Mouse (Mus musculus): ENCODE results near the gene Ucp2.

The Ucp2 gene

DNA sequence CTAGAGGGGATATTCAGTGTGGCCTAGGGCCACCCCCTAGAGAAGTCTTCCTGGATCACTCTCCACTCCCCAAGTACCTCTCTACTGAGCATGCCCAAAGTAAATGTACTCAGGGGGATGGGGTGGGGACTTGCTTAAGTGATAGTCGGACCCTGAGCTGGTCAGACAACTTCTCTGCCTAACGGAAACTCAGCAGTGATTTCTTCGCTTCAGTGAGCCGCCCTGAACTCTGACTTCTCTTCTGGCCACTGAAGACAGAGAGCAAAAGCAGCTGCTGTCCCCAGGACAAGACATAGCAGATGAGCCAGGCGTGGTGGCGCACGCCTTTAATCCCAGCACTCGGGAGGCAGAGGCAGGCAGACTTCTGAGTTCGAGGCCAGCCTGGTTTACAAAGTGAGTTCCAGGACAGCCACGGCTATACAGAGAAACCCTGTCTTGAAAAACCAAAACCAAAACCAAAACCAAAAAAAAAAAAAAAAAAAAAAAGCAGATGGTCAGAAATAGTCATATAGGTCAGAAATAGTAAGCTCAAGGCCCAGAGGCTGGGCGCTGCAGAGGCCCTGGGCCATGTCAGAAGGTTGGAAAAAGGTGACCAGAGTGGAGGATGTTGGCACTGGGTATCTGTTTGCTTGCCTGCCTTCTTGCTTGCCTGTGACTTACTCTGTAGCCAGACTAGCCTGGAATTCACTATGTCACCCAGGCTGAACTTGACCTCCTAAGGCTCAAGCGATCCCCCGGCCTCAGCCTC, 11.8 kb downstream of the Ucp2 start:
- no peak for DNase-seq (ENCODE audit: low spot score)

DNA sequence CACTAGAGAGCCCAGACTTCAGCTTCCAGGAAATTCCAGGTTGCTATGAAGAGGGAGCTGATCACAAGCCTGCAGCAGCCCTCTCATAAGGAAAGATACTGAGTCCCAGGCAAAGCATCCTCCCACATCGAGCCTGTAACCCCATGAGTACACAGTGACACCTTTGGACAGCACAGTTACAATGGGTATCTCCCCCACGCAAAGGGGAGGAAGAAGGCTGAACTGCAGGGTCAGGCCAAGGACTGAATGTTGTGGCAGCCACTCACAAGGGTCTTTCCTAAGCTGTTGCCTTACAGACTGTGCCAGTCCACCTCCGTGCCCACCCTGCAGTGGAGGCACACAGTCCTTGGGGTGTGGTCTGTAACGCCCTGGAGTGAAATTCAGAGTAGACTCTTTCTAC, 13.4 kb downstream of the Ucp2 start:
- no peak for DNase-seq (ENCODE audit: low spot score)

DNA sequence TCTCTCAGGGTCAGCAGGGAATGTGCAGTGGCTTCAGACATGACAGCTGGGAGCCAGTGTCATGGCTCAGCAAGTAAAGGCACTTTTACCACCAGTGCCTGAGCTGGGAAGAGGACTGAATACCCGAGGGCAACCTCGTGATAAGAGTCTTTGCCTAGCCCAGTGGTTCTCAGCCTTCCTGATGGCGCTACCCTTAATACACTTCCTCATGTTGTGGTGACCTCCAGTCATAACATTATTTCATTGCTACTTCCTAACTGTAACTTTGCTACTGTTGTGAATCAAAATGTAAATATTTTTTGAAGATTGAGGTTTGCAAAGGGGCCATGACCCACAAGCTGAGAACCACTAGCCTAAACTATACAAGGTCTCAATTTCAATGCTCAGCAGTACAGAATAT, 15.5 kb downstream of the Ucp2 start:
- DNase-seq (ENCODE audit: low spot score), result no peak

DNA sequence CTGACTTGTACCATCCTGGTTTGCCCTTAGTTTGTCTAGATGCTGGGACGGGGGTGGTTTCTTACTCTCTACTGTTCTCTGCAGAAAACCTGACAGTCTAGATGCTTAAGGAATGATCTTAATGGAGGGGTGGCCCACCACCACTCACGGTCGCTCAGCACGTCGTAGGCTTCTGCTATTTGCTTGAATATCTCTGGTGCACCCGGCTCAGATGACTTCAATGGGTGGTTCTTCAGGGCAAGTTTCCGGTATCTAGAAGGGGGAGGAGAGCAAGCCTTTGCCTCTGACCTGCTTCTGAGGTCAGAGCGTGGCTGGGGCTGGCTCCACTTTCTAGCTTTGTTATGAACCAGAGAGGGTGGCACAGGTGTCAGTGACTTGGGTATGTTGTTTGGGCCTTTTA, 18.5 kb downstream of the Ucp2 start:
- DNase-seq (ENCODE audit: low spot score), result no peak

DNA sequence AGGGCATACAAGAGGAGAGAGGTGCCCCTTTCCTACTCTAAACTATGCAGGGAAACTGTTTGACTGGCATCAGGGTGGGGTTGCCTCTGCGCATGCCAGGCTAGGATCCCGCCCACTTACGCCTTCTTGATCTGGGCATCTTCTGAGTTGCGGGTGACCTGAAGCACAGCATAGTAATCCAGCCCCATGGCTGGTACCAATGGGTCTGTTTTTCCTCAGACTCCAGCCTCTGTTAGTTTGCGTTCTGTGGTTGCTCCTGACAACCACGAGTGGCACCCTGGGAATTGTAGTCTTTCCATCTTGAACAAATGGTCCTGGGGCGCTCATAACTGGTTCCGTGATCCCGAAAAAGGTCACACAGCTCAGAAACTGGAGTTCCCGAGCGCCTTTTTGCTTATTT, 21.4 kb downstream of the Ucp2 start, which contains the start of gene Dnajb13:
TSS of gene Dnajb13 (minus strand) at position 388 of the 400 bp plus-strand sequence.
- DNase-seq (ENCODE audit: low spot score), result peak; percentile 28

DNA sequence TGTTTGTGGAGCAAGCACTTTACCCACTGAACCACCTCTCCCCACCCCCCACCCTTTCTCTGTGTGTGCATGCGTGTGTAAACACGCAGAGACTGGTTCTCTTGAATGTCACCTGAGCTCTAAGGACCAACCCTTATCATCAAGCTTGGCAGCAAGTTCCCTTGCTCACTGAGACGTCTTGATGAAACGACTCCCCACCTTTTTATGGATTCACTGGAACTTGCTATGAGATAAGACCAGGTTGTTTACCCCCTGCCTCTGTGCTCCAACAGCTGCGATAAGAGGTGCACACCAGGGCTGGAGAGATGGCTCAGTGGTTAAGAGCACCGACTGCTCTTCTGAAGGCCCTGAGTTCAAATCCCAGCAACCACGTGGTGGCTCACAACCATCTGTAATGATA, 27.1 kb downstream of the Ucp2 start:
- no peak for DNase-seq (ENCODE audit: low spot score)

DNA sequence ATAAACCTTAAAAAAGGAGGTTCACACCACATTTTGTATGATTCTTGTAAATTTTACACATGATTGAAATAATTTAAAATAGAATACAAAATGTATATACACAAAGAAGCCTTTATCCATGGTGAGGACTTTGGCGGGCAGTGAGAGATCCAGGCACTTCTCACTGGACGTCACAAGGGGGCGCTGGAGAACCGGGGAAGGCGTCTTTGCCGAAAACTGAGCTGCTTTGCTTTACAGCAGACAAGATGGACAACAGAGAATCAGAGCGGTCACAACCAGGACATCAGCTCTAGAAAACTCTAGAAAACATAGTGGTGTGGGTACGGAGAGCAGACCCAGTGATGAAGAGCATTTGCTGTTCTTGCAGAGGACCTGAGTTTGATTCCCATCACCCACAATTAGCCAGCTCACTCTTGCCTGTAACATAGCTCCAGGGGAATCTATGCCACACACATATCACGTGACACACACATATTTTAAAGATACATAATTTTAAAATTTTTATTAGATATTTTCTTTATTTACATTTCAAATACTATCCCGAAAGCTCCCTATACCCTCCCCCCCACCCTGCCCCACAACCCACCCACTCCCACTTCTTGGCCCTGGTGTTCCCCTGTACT, 27.6 kb downstream of the Ucp2 start:
- DNase-seq (ENCODE audit: low spot score), result peak; percentile 88

- DNase-seq (ENCODE audit: low spot score), result no peak
These were observed 29.1 kb downstream of the Ucp2 start for GRCm38 (mm10) chr7:100522222-100522621.

DNA sequence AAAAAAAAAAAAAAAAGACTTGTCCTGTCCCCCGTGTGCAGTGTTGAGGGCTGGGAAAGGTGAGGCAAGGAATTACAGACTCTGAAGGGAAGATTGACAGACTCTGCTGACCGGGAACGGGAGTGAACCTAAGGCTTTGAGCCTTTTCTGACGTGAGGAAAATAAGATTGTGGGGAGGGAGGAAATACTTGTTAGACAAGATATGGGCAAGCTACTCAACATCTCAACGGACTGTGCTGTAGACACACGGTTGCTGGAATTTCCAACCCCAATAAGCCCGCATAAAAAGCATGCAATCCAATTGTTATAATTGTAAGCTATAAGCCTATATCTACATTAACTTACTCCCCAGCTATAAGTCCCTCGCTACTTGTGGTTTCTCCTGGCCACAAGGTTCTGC, 31.5 kb downstream of the Ucp2 start:
- no peak for DNase-seq (ENCODE audit: low spot score)

DNA sequence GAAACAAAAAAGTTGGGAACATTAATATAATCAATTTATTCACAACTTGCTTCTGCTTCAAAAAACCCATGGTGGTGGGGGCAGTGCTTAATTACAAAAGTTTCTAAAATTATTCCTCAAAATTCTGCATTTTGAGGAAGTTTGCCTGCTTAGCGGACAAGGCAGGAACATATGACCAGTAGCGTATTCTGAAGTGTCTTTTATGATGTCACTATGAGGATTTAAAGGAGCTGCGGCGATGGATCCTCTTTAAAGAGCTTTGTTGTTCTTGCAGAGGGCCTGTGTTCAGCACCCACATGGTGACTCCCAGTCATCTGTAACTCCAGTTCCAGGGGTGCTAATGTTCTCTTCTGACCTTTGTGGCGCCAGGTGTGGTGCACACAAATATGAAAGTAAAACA, 37.6 kb downstream of the Ucp2 start:
- DNase-seq (ENCODE audit: low spot score), result no peak

DNA sequence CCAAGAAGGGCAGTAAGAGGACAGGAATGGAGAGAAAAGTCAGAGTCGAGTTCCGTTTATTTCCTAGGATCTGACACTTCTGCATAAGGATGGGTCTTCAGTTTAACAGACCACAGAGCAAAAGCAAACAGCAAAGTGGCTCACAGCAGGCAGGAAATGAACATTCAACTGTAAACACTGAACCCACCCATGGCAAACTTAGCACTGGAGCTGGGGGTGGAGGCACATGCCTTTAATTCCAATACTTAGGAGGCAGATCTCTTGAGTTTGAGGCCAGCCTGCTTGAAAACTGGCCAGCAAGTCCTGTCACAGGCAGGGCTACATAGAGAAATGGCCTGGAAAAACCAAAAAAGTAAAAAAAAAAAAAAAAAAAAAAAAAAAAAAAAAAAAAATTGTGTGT, 40.4 kb downstream of the Ucp2 start:
- no peak for DNase-seq (ENCODE audit: low spot score)

DNA sequence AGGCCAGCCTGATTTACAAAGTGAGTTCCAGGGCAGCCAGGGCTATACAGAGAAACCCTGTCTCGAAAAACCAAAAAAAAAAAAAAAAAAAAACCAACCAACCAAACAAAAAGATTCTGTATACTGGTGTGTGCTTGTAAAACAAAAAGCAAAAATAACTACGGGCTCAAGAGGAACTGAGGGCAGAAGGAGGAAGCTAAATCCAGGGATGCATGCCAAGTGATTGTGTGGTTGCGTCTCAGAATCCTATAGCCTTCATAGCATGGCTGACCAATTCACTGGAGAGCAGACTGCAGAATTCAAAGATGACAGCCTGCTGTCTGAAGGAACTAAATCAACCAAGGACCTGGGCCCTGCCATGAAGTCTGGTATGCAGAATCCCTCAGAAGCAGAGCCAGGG, 41.1 kb downstream of the Ucp2 start:
- DNase-seq (ENCODE audit: low spot score), result no peak

DNA sequence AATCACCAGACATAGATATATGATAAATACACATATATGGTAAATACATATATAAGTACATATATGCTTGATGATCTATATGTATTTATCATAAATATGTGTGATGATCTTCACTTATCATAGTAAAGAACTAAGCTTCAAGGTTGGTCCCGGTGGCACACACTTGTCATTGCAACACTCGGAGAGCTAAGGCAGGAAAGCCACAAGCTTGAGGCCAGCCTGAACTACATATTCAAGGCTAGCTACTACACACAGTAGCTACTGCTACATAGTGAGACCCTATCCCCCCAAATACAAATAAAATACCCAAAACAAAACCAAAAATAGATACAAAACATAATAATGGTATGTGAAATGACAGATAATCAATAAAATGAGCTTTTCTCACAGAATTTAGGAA, 42.7 kb downstream of the Ucp2 start:
- DNase-seq (ENCODE audit: low spot score), result no peak

- DNase-seq (ENCODE audit: low spot score), result peak; percentile 94
These were observed 43.8 kb downstream of the Ucp2 start, which contains the start of gene Coa4 for GRCm38 (mm10) chr7:100536804-100537518. Gene Coa4 (plus strand): TSS chr7:100537071.

- no peak for DNase-seq (ENCODE audit: low spot score)
These were observed 44.4 kb downstream of the Ucp2 start for GRCm38 (mm10) chr7:100537519-100537902.

- no peak for DNase-seq (ENCODE audit: low spot score)
These were observed 46.4 kb downstream of the Ucp2 start for GRCm38 (mm10) chr7:100539516-100539915.

DNA sequence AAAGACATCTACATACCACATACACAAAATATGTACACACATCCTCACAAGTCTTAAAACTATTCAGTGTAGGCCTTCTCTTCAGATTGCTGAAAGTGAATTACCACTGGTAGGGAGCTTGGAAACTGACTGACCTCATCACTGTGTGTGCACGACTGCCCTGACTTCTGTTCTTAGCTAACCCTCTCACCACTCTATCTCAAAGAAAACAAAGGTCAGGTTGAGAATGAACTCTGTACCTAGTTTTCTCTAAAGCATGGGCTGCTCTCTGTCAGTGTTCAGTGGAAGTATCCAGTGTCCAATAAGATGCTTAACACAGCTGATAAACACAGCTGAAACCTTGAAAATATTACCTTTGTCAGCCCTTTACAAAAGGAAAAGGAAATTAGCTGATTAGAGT, 51.3 kb downstream of the Ucp2 start:
- DNase-seq (ENCODE audit: low spot score), result no peak

DNA sequence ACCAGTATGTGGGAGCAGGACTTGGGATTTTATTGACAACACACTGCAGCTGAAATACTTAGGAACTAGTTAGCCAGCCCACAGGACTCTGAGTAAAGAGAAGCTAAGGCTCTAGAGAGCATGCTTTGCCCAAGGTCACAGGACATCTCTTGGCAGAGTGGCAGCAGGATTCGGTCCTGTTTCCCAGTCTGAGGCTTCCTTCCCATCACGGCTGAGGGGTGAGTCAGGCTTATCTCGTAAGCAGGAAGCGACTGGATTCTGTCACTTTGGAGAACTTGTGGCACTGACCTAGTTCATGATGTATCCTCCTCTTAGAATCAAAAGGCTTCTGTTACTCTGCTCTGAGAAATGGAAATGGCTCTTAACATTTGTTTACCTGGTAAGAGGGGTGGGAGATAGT, 54.5 kb downstream of the Ucp2 start:
- DNase-seq (ENCODE audit: low spot score), result no peak

DNA sequence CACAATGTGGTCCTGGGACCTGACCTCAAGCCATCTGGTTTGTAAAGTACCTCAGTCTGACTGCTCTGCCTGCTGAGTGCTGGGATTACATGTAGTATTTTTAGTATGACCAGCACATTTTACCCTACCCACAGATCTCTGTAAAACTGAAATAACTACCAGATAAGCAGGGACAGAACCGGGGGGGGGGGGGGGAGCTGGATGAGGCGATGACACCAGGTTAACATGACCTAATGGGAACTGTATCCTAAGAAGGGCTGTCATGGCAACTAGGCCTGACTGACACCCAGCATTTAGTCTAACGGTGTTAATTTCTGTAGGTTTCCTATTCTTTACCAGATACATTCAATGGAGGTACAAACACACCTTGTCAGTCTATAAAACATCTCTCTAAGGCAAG, 56.7 kb downstream of the Ucp2 start:
- DNase-seq (ENCODE audit: low spot score), result no peak

GRCm38 (mm10) chr7:100550338-100551007, 57.3 kb downstream of the Ucp2 start:
- DNase-seq (ENCODE audit: low spot score), result peak; percentile 27

All from retina, embryonic 14.5 days (tissue).